Mouse (Mus musculus) heart, embryonic 12.5 days (tissue): ENCODE results near the gene Pitpnm1. TPM values are rescaled to one million over a fixed set of nuclear protein-coding genes. Genes with fewer than 3 reads are reported as not detected.
A peak's percentile ranks its signal among the peaks of the same experiment; 100 is the strongest.

ENCODE experiments used
- ATAC-seq: fragments of 200-750 bp; cut with Nextera tagmentation; 2 replicates; pipeline ENCODE4 v1.8.0; 2017; ENCODE audit warnings: moderate TSS enrichment, moderate library complexity; ENCODE audit not compliant: insufficient number of reproducible peaks, low FRiP score
- H3K27ac ChIP-seq: fragments of 300-500 bp; sonication (generic); 2 replicates; pipeline ENCODE4 v1.5.1; 2016; ENCODE audit warnings: mild to moderate bottlenecking, moderate library complexity; ENCODE audit not compliant: poor library complexity, severe bottlenecking
- H3K27me3 ChIP-seq: fragments of 300-500 bp; sonication (generic); replicated peaks from 2 replicates; pipeline ENCODE4 v1.6.1; 2016; ENCODE audit warnings: mild to moderate bottlenecking, moderate library complexity
- H3K36me3 ChIP-seq: fragments of 300-500 bp; sonication (generic); 2 replicates; pipeline ENCODE4 v1.6.1; 2016; ENCODE audit warnings: mild to moderate bottlenecking, moderate library complexity
- H3K4me1 ChIP-seq: fragments of 300-500 bp; sonication (generic); replicated peaks from 2 replicates; pipeline ENCODE4 v1.6.1; 2016; ENCODE audit warnings: mild to moderate bottlenecking
- H3K4me2 ChIP-seq: fragments of 300-500 bp; sonication (generic); 2 replicates; pipeline ENCODE4 v1.6.1; 2016; ENCODE audit warnings: mild to moderate bottlenecking, moderate library complexity
- H3K4me3 ChIP-seq: fragments of 300-500 bp; sonication (generic); 2 replicates; pipeline ENCODE4 v1.5.1; 2016; ENCODE audit warnings: mild to moderate bottlenecking
- H3K9ac ChIP-seq: fragments of 300-500 bp; sonication (generic); 2 replicates; pipeline ENCODE4 v1.6.1; 2016; ENCODE audit warnings: mild to moderate bottlenecking, moderate library complexity
- H3K9me3 ChIP-seq: fragments of 300-500 bp; sonication (generic); replicated peaks from 2 replicates; pipeline ENCODE4 v1.6.1; 2016; ENCODE audit warnings: mild to moderate bottlenecking, moderate library complexity
- WGBS: fragments of 180-500 bp; shearing (Covaris S2); methylation state at CpG from one replicate; pipeline ENCODE4 v1.1.7; 2016; 5-methylcytosine and 5-hydroxymethylcytosine counted together
- polyA plus RNA-seq: library from polyadenylated mRNA; unstranded; fragments of >200 nt; fragmentation: Nextera tagmentation; extraction: Ambion mirVana; gene quantifications from 2 replicates; pipeline ENCODE4 v1.2.1, GENCODE M21; 2016

Gene Pitpnm1
- polyA plus RNA-seq, 1 experiment from 2014 or later = 23.3 TPM

DNA sequence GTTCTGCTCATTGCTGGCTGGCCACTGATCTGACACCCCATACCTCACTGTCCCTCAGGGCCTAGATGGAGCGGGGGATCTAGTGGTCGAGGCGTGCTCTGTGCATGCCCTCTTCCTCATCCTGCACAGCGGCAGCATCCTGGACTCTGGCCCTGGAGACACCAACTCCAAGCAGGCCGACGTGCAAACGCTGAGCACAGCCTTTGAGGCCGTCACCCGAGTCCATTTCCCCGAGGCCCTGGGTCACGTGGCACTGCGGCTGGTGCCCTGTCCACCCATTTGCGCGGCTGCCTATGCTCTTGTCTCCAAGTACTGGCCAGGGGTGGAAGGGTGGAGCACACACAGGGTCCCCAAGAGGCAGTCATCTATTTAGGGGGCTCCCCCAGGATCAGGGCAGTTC is 6.9 kb downstream of the Pitpnm1 start:
- Histone ChIP-seq H3K4me1 (no peaks in the 10 kb centered on the region), H3K4me2 (no peak overlapping the region), H3K27me3 (peaks cover 34% of the 10 kb centered on the region), H3K4me3 (no peak overlapping the region), H3K9ac (no peak overlapping the region), H3K27ac (no peak overlapping the region), H3K9me3 (no peaks in the 10 kb centered on the region), H3K36me3 (peaks cover 26% of the 10 kb centered on the region)
- no peak for ATAC-seq
- 82% methylated on average over 14 of the region's 14 CpGs for WGBS

GRCm38 (mm10) chr19:4108535-4108934 is 8.7 kb downstream of the Pitpnm1 start:
- ATAC-seq = no peak
- no peak overlapping the region for H3K9ac ChIP-seq
- no peak overlapping the region for H3K4me2 ChIP-seq
- peaks cover 38% of the 10 kb centered on the region for H3K36me3 ChIP-seq
- WGBS = 81% methylated on average over 9 of the region's 9 CpGs
- H3K4me3 ChIP-seq = no peak overlapping the region
- peaks cover 7% of the 10 kb centered on the region for H3K4me1 ChIP-seq
- H3K27ac ChIP-seq = no peak overlapping the region
- H3K9me3 ChIP-seq = no peaks in the 10 kb centered on the region
- peaks cover 15% of the 10 kb centered on the region for H3K27me3 ChIP-seq

GRCm38 (mm10) chr19:4112063-4112960 is 12.5 kb downstream of the Pitpnm1 start:
- Histone ChIP-seq H3K4me3 (no peak overlapping the region), H3K9me3 (no peaks in the 10 kb centered on the region), H3K36me3 (peaks cover 63% of the 10 kb centered on the region), H3K4me2 (no peak overlapping the region), H3K4me1 (peaks cover 13% of the 10 kb centered on the region), H3K27me3 (no peaks in the 10 kb centered on the region), H3K9ac (no peak overlapping the region), H3K27ac (no peak overlapping the region)
- WGBS = 88% methylated on average over 26 of the region's 26 CpGs
- no peak for ATAC-seq

DNA sequence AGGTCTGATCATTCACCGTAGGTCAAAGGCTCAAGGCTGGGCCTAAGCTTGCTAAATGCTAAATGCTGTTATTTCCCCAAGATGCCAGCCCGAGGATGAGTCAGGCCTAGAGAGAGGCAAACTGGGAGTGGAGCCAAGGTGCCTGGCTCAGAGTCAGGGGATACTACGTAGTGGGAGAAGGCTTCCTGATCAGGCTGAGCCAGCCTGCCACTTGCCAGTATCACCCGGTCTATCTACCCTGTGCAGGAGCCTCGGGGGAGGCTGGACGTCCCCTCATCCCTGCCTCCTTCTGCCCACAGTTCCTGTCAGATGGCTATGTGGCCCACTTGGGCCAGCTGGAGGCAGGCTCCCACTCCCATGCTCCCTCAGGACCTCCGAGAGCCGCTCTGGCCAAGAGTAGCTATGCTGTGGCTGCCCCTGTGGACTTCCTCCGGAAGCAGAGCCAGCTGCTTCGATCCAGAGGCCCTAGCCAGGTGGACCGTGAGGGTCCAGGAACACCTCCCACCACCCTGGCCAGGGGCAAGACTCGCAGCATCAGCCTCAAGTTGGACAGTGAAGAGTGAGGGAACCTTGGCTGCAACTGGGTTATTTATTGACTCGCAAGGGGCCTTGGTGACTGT is 13.5 kb downstream of the Pitpnm1 start:
- Histone ChIP-seq H3K9ac (no peak overlapping the region), H3K27ac (peak overlapping the region; percentile 35; the same call in 1 of the 2 replicates), H3K9me3 (no peaks in the 10 kb centered on the region), H3K27me3 (no peaks in the 10 kb centered on the region), H3K36me3 (peaks cover 73% of the 10 kb centered on the region), H3K4me3 (no peak overlapping the region), H3K4me2 (no peak overlapping the region), H3K4me1 (peaks cover 13% of the 10 kb centered on the region)
- WGBS = 66% methylated on average over 13 of the region's 13 CpGs
- 0 out of 2 replicates have a peak, but pooled peaks have one; percentile 16 for ATAC-seq

GRCm38 (mm10) chr19:4113806-4114230 is 14.0 kb downstream of the Pitpnm1 start:
- H3K9me3 ChIP-seq = no peaks in the 10 kb centered on the region
- no peaks in the 10 kb centered on the region for H3K27me3 ChIP-seq
- peaks cover 13% of the 10 kb centered on the region for H3K4me1 ChIP-seq
- H3K4me3 ChIP-seq = no peak overlapping the region
- no peak overlapping the region for H3K4me2 ChIP-seq
- 40% methylated on average over 5 of the region's 5 CpGs for WGBS
- ATAC-seq = no peak
- H3K9ac ChIP-seq = no peak overlapping the region
- peak overlapping the region; percentile 35; the same call in 1 of the 2 replicates for H3K27ac ChIP-seq
- H3K36me3 ChIP-seq = peaks cover 75% of the 10 kb centered on the region

- H3K4me2 ChIP-seq = no peak overlapping the region
- peaks cover 13% of the 10 kb centered on the region for H3K4me1 ChIP-seq
- H3K36me3 ChIP-seq = peaks cover 77% of the 10 kb centered on the region
- WGBS = 85% methylated on average over 10 of the region's 10 CpGs
- no peaks in the 10 kb centered on the region for H3K27me3 ChIP-seq
- H3K4me3 ChIP-seq = no peak overlapping the region
- no peaks in the 10 kb centered on the region for H3K9me3 ChIP-seq
- no peak overlapping the region for H3K9ac ChIP-seq
- no peak overlapping the region for H3K27ac ChIP-seq
- no peak for ATAC-seq
Observed at GRCm38 (mm10) chr19:4114551-4114950, 14.8 kb downstream of the Pitpnm1 start.

DNA sequence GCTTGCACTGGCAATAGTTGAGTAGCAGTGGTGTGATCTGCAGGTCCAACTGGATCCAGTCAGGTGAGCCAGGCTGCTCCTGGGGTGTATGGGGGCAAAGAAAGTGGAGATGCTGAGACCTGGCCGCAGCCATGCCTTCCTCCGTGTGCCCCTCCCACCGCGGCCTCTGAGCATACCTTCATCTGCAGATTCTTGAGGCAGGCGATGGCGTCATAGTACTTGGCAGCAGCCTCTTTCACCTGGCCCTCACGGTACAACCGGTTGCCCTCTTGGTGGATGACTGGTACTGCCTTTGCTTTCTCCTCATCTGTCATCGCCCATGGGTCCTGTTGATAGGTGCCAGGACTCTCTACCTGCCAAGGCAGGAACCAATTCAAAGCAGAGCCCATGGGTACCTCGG is 15.3 kb downstream of the Pitpnm1 start:
- Histone ChIP-seq H3K4me3 (no peak overlapping the region), H3K4me2 (no peak overlapping the region), H3K36me3 (peaks cover 77% of the 10 kb centered on the region), H3K27me3 (no peaks in the 10 kb centered on the region), H3K27ac (no peak overlapping the region), H3K9me3 (no peaks in the 10 kb centered on the region), H3K9ac (no peak overlapping the region), H3K4me1 (peaks cover 13% of the 10 kb centered on the region)
- no peak for ATAC-seq
- WGBS = 89% methylated on average over 10 of the region's 10 CpGs

DNA sequence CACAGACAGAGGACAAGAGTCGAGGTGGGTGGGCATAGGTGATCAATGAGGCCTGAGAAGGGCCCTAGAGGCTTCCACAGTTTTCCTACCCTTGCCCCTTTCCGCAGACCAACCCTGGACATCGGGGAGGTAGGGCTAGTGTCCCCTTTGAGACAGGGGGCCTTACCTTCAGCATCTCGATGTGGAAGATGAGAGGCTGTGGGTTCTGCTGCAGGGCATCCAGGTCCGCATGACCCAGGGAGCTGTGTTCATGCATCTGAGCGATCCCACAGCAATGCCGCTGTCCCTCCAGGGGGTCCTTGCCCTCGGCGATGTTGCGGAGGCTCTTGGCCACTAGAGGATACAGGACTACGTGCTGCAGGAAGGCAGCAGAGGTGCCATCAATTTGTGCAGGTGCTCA is 16.0 kb downstream of the Pitpnm1 start:
- Histone ChIP-seq H3K9ac (no peak overlapping the region), H3K36me3 (peaks cover 77% of the 10 kb centered on the region), H3K27ac (no peak overlapping the region), H3K4me2 (no peak overlapping the region), H3K9me3 (no peaks in the 10 kb centered on the region), H3K27me3 (no peaks in the 10 kb centered on the region), H3K4me3 (no peak overlapping the region), H3K4me1 (peaks cover 19% of the 10 kb centered on the region)
- 79% methylated on average over 11 of the region's 11 CpGs for WGBS
- no peak for ATAC-seq

GRCm38 (mm10) chr19:4117006-4117405 is 17.2 kb downstream of the Pitpnm1 start:
- no peaks in the 10 kb centered on the region for H3K27me3 ChIP-seq
- no peak overlapping the region for H3K9ac ChIP-seq
- no peak overlapping the region for H3K27ac ChIP-seq
- no peak overlapping the region for H3K4me2 ChIP-seq
- peaks cover 67% of the 10 kb centered on the region for H3K36me3 ChIP-seq
- H3K9me3 ChIP-seq = no peaks in the 10 kb centered on the region
- ATAC-seq = no peak
- H3K4me1 ChIP-seq = peaks cover 22% of the 10 kb centered on the region
- H3K4me3 ChIP-seq = no peak overlapping the region
- WGBS = 94% methylated on average over 7 of the region's 7 CpGs

- WGBS = 92% methylated on average over 2 of the region's 2 CpGs
- no peak overlapping the region for H3K9ac ChIP-seq
- no peak overlapping the region for H3K4me3 ChIP-seq
- no peak overlapping the region for H3K4me2 ChIP-seq
- no peaks in the 10 kb centered on the region for H3K27me3 ChIP-seq
- H3K36me3 ChIP-seq = peaks cover 53% of the 10 kb centered on the region
- H3K27ac ChIP-seq = no peak overlapping the region
- no peaks in the 10 kb centered on the region for H3K9me3 ChIP-seq
- no peak for ATAC-seq
- H3K4me1 ChIP-seq = peaks cover 17% of the 10 kb centered on the region
Observed at GRCm38 (mm10) chr19:4118350-4118749, 18.6 kb downstream of the Pitpnm1 start.

DNA sequence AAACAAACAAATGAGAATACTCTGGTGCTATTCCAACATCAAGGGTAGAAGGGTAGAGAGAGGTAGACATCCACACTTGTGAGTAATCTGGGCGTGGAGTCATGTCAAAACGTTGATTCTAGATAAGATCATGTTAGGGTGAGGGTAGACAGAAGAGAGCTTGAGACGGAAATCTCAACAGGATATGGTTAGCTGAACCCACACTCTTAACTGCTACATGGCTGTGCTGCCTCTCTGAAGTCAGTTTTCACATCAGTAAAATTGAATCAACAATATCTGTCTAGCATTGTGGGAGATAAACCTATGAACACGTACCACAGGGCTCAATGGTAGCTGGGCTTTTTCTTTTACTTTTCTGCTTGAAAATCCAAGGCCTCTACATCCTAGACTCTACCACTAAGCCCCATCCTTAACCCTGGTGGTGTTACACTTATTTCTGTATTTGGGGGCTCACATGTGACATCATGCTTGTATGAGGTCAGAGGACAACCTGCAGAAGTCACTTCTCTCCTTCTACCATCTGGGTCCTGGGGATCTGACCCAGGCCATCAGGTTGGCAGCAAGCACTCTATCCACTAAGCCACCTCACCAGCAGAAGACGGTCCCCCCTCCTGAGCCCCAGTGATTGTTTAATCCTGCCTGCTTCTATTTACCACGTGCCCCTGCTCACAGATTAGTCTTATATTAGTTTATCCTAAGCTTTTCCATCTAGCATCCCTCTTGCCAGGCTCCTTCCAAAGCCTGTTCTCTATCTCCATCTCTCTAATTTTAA is 20.1 kb downstream of the Pitpnm1 start:
- no peak for ATAC-seq

More for the DNA sequence above, 20.1 kb downstream of the Pitpnm1 start:
- H3K36me3 ChIP-seq = peaks cover 38% of the 10 kb centered on the region
- no peak overlapping the region for H3K27ac ChIP-seq
- no peak overlapping the region for H3K4me3 ChIP-seq
- H3K9ac ChIP-seq = no peak overlapping the region
- H3K4me2 ChIP-seq = no peak overlapping the region
- peaks cover 9% of the 10 kb centered on the region; the same call in 1 of the 2 replicates for H3K4me1 ChIP-seq
- 73% methylated on average over 6 of the region's 6 CpGs for WGBS
- H3K27me3 ChIP-seq = no peaks in the 10 kb centered on the region
- H3K9me3 ChIP-seq = no peaks in the 10 kb centered on the region
